Mouse (Mus musculus) midbrain, embryonic 10.5 days (tissue): ENCODE measurements around the gene Tssk2. TPM values are rescaled to one million over a fixed set of nuclear protein-coding genes. Genes with fewer than 3 reads are reported as not detected.
A peak's percentile ranks its signal among the peaks of the same experiment; 100 is the strongest.

Experiments used
- DNase-seq: peaks from one replicate; pipeline ENCODE4 v3.0.0-alpha.2; 2017; ENCODE audit warnings: low spot score
- H3K27ac ChIP-seq: fragments of 300-500 bp; sonication (generic); replicated peaks from 2 replicates; pipeline ENCODE4 v1.5.1; 2016; ENCODE audit warnings: mild to moderate bottlenecking
- H3K27me3 ChIP-seq: fragments of 300-500 bp; sonication (generic); 2 replicates; pipeline ENCODE4 v1.6.1; 2016; ENCODE audit warnings: low read depth, mild to moderate bottlenecking; ENCODE audit not compliant: poor library complexity, severe bottlenecking
- H3K36me3 ChIP-seq: fragments of 300-500 bp; sonication (generic); 2 replicates; pipeline ENCODE4 v1.6.1; 2016; ENCODE audit warnings: mild to moderate bottlenecking, moderate library complexity
- H3K4me1 ChIP-seq: fragments of 300-500 bp; sonication (generic); 2 replicates; pipeline ENCODE4 v1.6.1; 2016
- H3K4me3 ChIP-seq: fragments of 300-500 bp; sonication (generic); 2 replicates; pipeline ENCODE4 v1.5.1; 2016; ENCODE audit warnings: mild to moderate bottlenecking, moderate library complexity
- H3K9me3 ChIP-seq: fragments of 300-500 bp; sonication (generic); replicated peaks from 2 replicates; pipeline ENCODE4 v1.6.1; 2016; ENCODE audit warnings: mild to moderate bottlenecking
- WGBS: fragments of 180-500 bp; shearing (Covaris S2); methylation state at CpG from one replicate; pipeline ENCODE4 v1.1.7; 2016; 5-methylcytosine and 5-hydroxymethylcytosine counted together
- polyA plus RNA-seq: library from polyadenylated mRNA; unstranded; fragments of >200 nt; fragmentation: Nextera tagmentation; extraction: Ambion mirVana; gene quantifications from 2 replicates; pipeline ENCODE4 v1.2.1, GENCODE M21; 2016

Gene Tssk2
- polyA plus RNA-seq, 1 experiment from 2014 or later = 0.11 TPM

- Histone ChIP-seq H3K36me3 (no peaks in the 10 kb centered on the region), H3K27me3 (peaks cover 32% of the 10 kb centered on the region), H3K9me3 (no peaks in the 10 kb centered on the region), H3K27ac (no peak overlapping the region), H3K4me1 (peaks cover 6% of the 10 kb centered on the region), H3K4me3 (no peak overlapping the region)
- no peak for DNase-seq
- WGBS = 84% methylated on average over 10 of the region's 10 CpGs
Measured at GRCm38 (mm10) chr16:17936776-17937175, 38.3 kb downstream of the Tssk2 start.

GRCm38 (mm10) chr16:17938187-17938586 lies 39.8 kb downstream of the Tssk2 start:
- WGBS = 82% methylated on average over 7 of the region's 7 CpGs
- Histone ChIP-seq H3K27me3 (peaks cover 32% of the 10 kb centered on the region), H3K9me3 (no peaks in the 10 kb centered on the region)

GRCm38 (mm10) chr16:17938821-17939220 lies 40.4 kb downstream of the Tssk2 start:
- no peak overlapping the region; the same call in 1 of the 2 replicates for H3K27ac ChIP-seq
- no peaks in the 10 kb centered on the region for H3K36me3 ChIP-seq
- DNase-seq = peak; percentile 62
- peaks cover 28% of the 10 kb centered on the region for H3K27me3 ChIP-seq
- no peaks in the 10 kb centered on the region for H3K9me3 ChIP-seq
- WGBS = 10% methylated on average over 7 of the region's 7 CpGs
- no peak overlapping the region for H3K4me3 ChIP-seq
- H3K4me1 ChIP-seq = peaks cover 6% of the 10 kb centered on the region

More at GRCm38 (mm10) chr16:17938187-17938586, 39.8 kb downstream of the Tssk2 start:
- Histone ChIP-seq H3K36me3 (no peaks in the 10 kb centered on the region), H3K27ac (no peak overlapping the region), H3K4me3 (no peak overlapping the region), H3K4me1 (peaks cover 6% of the 10 kb centered on the region)
- DNase-seq = no peak

GRCm38 (mm10) chr16:17939255-17939751 lies 40.9 kb downstream of the Tssk2 start:
- WGBS = 63% methylated on average over 9 of the region's 9 CpGs
- Histone ChIP-seq H3K27ac (no peak overlapping the region), H3K4me1 (peaks cover 6% of the 10 kb centered on the region)

GRCm38 (mm10) chr16:17943466-17943865 lies 45.0 kb downstream of the Tssk2 start:
- H3K27me3 ChIP-seq = peaks cover 1% of the 10 kb centered on the region; the same call in 1 of the 2 replicates
- H3K9me3 ChIP-seq = no peaks in the 10 kb centered on the region
- H3K36me3 ChIP-seq = no peaks in the 10 kb centered on the region
- no peak for DNase-seq
- no peak overlapping the region for H3K27ac ChIP-seq
- peaks cover 6% of the 10 kb centered on the region for H3K4me1 ChIP-seq
- no peak overlapping the region for H3K4me3 ChIP-seq
- 67% methylated on average over 8 of the region's 8 CpGs for WGBS

More at GRCm38 (mm10) chr16:17939255-17939751, 40.9 kb downstream of the Tssk2 start:
- Histone ChIP-seq H3K27me3 (peaks cover 25% of the 10 kb centered on the region), H3K9me3 (no peaks in the 10 kb centered on the region), H3K4me3 (no peak overlapping the region), H3K36me3 (no peaks in the 10 kb centered on the region)
- no peak for DNase-seq

GRCm38 (mm10) chr16:17945081-17945831 lies 46.8 kb downstream of the Tssk2 start:
- H3K27me3 ChIP-seq = no peaks in the 10 kb centered on the region
- no peak for DNase-seq
- H3K27ac ChIP-seq = no peak overlapping the region
- H3K4me3 ChIP-seq = no peak overlapping the region
- H3K36me3 ChIP-seq = no peaks in the 10 kb centered on the region
- H3K4me1 ChIP-seq = peaks cover 16% of the 10 kb centered on the region
- WGBS = 66% methylated on average over 7 of the region's 7 CpGs
- H3K9me3 ChIP-seq = no peaks in the 10 kb centered on the region

- Histone ChIP-seq H3K27me3 (no peaks in the 10 kb centered on the region), H3K27ac (peak overlapping the region; percentile 75), H3K4me1 (peaks cover 17% of the 10 kb centered on the region), H3K4me3 (no peak overlapping the region), H3K36me3 (no peaks in the 10 kb centered on the region), H3K9me3 (no peaks in the 10 kb centered on the region)
- 32% methylated on average over 2 of the region's 2 CpGs for WGBS
- peak; percentile 61 for DNase-seq
Measured at GRCm38 (mm10) chr16:17949421-17949877, 51.0 kb downstream of the Tssk2 start.

Other genes starting within 250 kb of the Tssk2 start
- 45.2 and 47.8 TPM in 2 replicates for gene Med15, start 165.7 kb upstream of the Tssk2 start, polyA plus RNA-seq
- 52.6 and 57.4 TPM in 2 replicates for gene Klhl22, start 139.0 kb upstream of the Tssk2 start, polyA plus RNA-seq
- 4.1 TPM in 2 replicates for gene Scarf2, start 101.4 kb upstream of the Tssk2 start, polyA plus RNA-seq
- 0.21 TPM in 1 of 2 replicates, not detected in the other for gene B830017H08Rik, start 65.5 kb upstream of the Tssk2 start, polyA plus RNA-seq
- gene Car15, start 60.3 kb upstream of the Tssk2 start, polyA plus RNA-seq = 1.8 and 1.9 TPM in 2 replicates
- 0.35 and 0.60 TPM in 2 replicates for gene Gm20518, start 7.0 kb upstream of the Tssk2 start, polyA plus RNA-seq
- gene Tssk1, start 4.4 kb upstream of the Tssk2 start, polyA plus RNA-seq = 0.05 TPM in 1 of 2 replicates, not detected in the other
- 102 and 111 TPM in 2 replicates for gene Dgcr2, start 75 bp upstream of the Tssk2 start, polyA plus RNA-seq
- 51.9 and 60.5 TPM in 2 replicates for gene Ess2, start 12.7 kb downstream of the Tssk2 start, polyA plus RNA-seq
- gene Gsc2, start 16.4 kb downstream of the Tssk2 start, polyA plus RNA-seq = 0.75 and 1.4 TPM in 2 replicates
- gene Slc25a1, start 29.6 kb downstream of the Tssk2 start, polyA plus RNA-seq = 118 and 122 TPM in 2 replicates
- gene Vpreb2, start 81.8 kb downstream of the Tssk2 start, polyA plus RNA-seq = not detected in 2 replicates
- gene Dgcr6, start 154.2 kb downstream of the Tssk2 start, polyA plus RNA-seq = 158 and 162 TPM in 2 replicates
- 13.0 and 15.1 TPM in 2 replicates for gene Prodh, start 191.6 kb downstream of the Tssk2 start, polyA plus RNA-seq
- 1.8 and 2.2 TPM in 2 replicates for gene Rtn4r, start 229.0 kb downstream of the Tssk2 start, polyA plus RNA-seq